Mouse (Mus musculus) CH12.LX (cell line): ENCODE data around the gene Pcgf1. TPM values are rescaled to one million over a fixed set of nuclear protein-coding genes. Genes with fewer than 3 reads are reported as not detected.
A peak's percentile ranks its signal among the peaks of the same experiment; 100 is the strongest.

Experiments used
- DNase-seq: peaks from one replicate; pipeline ENCODE4 v3.0.0-alpha.2; 2013; ENCODE audit errors: extremely low read depth
- H3K27ac ChIP-seq: 2 replicates; pipeline ENCODE4 v1.5.1; 2012; ENCODE audit warnings: low read depth, mild to moderate bottlenecking, control low read depth, moderate library complexity; ENCODE audit not compliant: insufficient read depth
- H3K27me3 ChIP-seq: replicated peaks from 2 replicates; pipeline ENCODE3; 2012; ENCODE audit warnings: inconsistent platforms
- H3K36me3 ChIP-seq, 2 experiments: replicated peaks in 1 of 2; 2 replicates each; pipeline versions ENCODE3 to v1.6.1; 2012; ENCODE audit warnings: inconsistent platforms in 1 of 2, low read length in 1 of 2, mild to moderate bottlenecking in 1 of 2, mixed read lengths in 1 of 2, moderate library complexity in 1 of 2; ENCODE audit not compliant: control insufficient read depth in 1 of 2, insufficient read depth in 1 of 2
- H3K4me1 ChIP-seq, 2 experiments: 2 replicates each; pipeline ENCODE4 v1.6.1; 2012; ENCODE audit warnings: inconsistent platforms in 1 of 2, moderate library complexity in 1 of 2; ENCODE audit not compliant: insufficient read depth in 2 of 2, control insufficient read depth in 1 of 2
- H3K4me2 ChIP-seq: 2 replicates; pipeline ENCODE4 v1.6.1; 2012; ENCODE audit warnings: low read depth, mild to moderate bottlenecking, control low read depth; ENCODE audit not compliant: poor library complexity, insufficient read depth, severe bottlenecking
- H3K4me3 ChIP-seq, 3 experiments: fragments of 150-350 bp in 1 of 3; sonication (generic) in 1 of 3; replicated peaks in 1 of 3; 2 replicates each; pipeline versions ENCODE3 to v1.5.1; 2011 to 2012; ENCODE audit warnings: low read depth in 2 of 3, low read length in 2 of 3, mild to moderate bottlenecking in 2 of 3, moderate library complexity in 2 of 3, control low read depth in 1 of 3, improper control_type of control experiment in 1 of 3, inconsistent platforms in 1 of 3, mixed read lengths in 1 of 3; ENCODE audit not compliant: poor library complexity in 1 of 3
- H3K79me2 ChIP-seq: replicated peaks from 2 replicates; pipeline ENCODE4 v1.6.1; 2012; ENCODE audit warnings: mild to moderate bottlenecking, moderate library complexity; ENCODE audit not compliant: control insufficient read depth, poor library complexity, insufficient read depth, severe bottlenecking; ENCODE audit errors: extremely low read depth
- H3K9ac ChIP-seq: 2 replicates; pipeline ENCODE4 v1.6.1; 2012; ENCODE audit warnings: low read depth, mild to moderate bottlenecking, control low read depth, moderate library complexity; ENCODE audit not compliant: insufficient read depth
- H3K9me3 ChIP-seq: replicated peaks from 2 replicates; pipeline ENCODE3; 2012; ENCODE audit warnings: low read length, inconsistent platforms, mixed read lengths
- CHD2 ChIP-seq: IDR thresholded peaks from 2 replicates; pipeline ENCODE4 v1.6.1; 2011; ENCODE audit warnings: low read length, improper control_type of control experiment
- EP300 ChIP-seq: IDR thresholded peaks from 2 replicates; pipeline ENCODE4 v1.6.1; 2011; ENCODE audit warnings: low read length, improper control_type of control experiment
- HCFC1 ChIP-seq: IDR thresholded peaks from 2 replicates; pipeline ENCODE4 v1.6.1; 2012; ENCODE audit warnings: low read depth, mild to moderate bottlenecking, inconsistent platforms, low read length, improper control_type of control experiment
- MXI1 ChIP-seq: IDR thresholded peaks from 2 replicates; pipeline ENCODE4 v1.6.1; 2011; ENCODE audit warnings: mild to moderate bottlenecking, low read depth, low read length, improper control_type of control experiment
- MYC ChIP-seq: IDR thresholded peaks from 2 replicates; pipeline ENCODE4 v1.6.1; 2011; ENCODE audit warnings: low read depth, mild to moderate bottlenecking, improper control_type of control experiment, low read length
- NRF1 ChIP-seq: IDR thresholded peaks from 2 replicates; pipeline ENCODE4 v1.6.1; 2014; ENCODE audit warnings: low read depth, mild to moderate bottlenecking, inconsistent platforms, low read length, improper control_type of control experiment, moderate library complexity
- RCOR1 ChIP-seq: conservative IDR thresholded peaks from 2 replicates; pipeline ENCODE4 v1.6.1; 2012; ENCODE audit warnings: low read depth, mild to moderate bottlenecking, inconsistent platforms, low read length, improper control_type of control experiment
- SIN3A ChIP-seq: IDR thresholded peaks from 2 replicates; pipeline ENCODE4 v1.6.1; 2012; ENCODE audit warnings: low read length, improper control_type of control experiment, inconsistent platforms
- TBP ChIP-seq: conservative IDR thresholded peaks from 2 replicates; pipeline ENCODE4 v1.6.1; 2011; ENCODE audit warnings: low read depth, low read length, improper control_type of control experiment
- TCF12 ChIP-seq: IDR thresholded peaks from 2 replicates; pipeline ENCODE4 v1.6.1; 2014; ENCODE audit warnings: low read depth, mild to moderate bottlenecking, inconsistent platforms, low read length, improper control_type of control experiment
- UBTF ChIP-seq: IDR thresholded peaks from 2 replicates; pipeline ENCODE4 v1.6.1; 2012; ENCODE audit warnings: low read depth, mild to moderate bottlenecking, inconsistent platforms, low read length, improper control_type of control experiment, moderate library complexity
- USF1 ChIP-seq: IDR thresholded peaks from 2 replicates; pipeline ENCODE4 v1.6.1; 2014; ENCODE audit warnings: low read depth, mild to moderate bottlenecking, inconsistent platforms, low read length, improper control_type of control experiment
- dilution Hi-C: fragments of 300-500 bp; cut with MboI; formaldehyde crosslinking; loops from 2 replicates; pipeline ENCODE4 v1.14.3; 2020; ENCODE audit warnings: low sequenced_read_pairs; ENCODE audit not compliant: extremely low pct_unique_long_range_greater_than_20kb, extremely low pct_ligation_motif_present
- in situ Hi-C: fragments of 300-500 bp; cut with MboI; formaldehyde crosslinking; loops from 3 replicates; pipeline ENCODE4 v1.14.3; 2019; ENCODE audit warnings: low sequenced_read_pairs, low pct_ligation_motif_present, low pct_unique_long_range_greater_than_20kb, mixed read lengths
- polyA plus RNA-seq: library from polyadenylated mRNA; unstranded; fragments of >175 nt; gene quantifications from 2 replicates; pipeline ENCODE4 v1.2.1, GENCODE M21; 2012; ENCODE audit warnings: low read depth; ENCODE audit not compliant: insufficient read length
- total RNA-seq, 2 experiments: library from RNA; depleted of rRNA; stranded (reverse); fragments of 300-350 nt in 1 of 2; fragments of >200 nt in 1 of 2; gene quantifications; 2 replicates each; pipeline ENCODE4 v1.2.3; 2012 to 2014

Gene Pcgf1
- total and polyA plus RNA-seq, 3 experiments: 12.4 to 16.6 (median 12.5) TPM

DNA sequence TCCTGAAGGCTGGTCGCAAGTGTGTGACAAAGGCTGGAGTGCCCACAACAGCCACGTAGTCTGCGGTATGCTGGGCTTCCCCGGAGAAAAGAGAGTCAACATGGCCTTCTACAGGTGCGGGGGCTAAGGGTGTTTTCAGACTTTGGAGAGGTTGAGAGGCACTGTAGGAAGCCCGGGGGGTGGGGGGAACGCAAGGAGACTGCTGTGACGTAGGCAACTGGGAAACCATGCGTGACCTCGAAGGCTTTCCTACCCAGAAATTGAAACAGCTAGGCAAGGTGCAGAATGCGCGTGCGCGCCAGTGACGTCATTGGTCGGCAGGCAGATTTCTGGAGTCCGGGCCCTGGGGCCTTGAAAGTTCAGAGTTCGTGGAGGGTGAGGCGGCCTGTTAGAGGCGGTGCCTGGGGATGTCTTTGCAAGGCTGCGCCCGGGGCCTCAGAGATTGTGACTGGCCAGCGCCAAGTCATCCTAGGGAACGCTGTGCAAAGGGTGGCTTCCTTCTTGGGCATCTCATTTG, 39.1 kb upstream of the Pcgf1 start (continued):
- TF ChIP-seq MYC (no peak), TCF12 (no peak; the same call in 1 of the 2 replicates), EP300 (no peak; the same call in 1 of the 2 replicates), SIN3A (peak; percentile 45; the same call in 1 of the 2 replicates), CHD2 (peak; percentile 97), NRF1 (peak; percentile 91)

- Histone ChIP-seq H3K4me3 (no peak overlapping the region), H3K27ac (no peak overlapping the region)
Measured at GRCm38 (mm10) chr6:83040601-83041000, 37.1 kb upstream of the Pcgf1 start.

DNA sequence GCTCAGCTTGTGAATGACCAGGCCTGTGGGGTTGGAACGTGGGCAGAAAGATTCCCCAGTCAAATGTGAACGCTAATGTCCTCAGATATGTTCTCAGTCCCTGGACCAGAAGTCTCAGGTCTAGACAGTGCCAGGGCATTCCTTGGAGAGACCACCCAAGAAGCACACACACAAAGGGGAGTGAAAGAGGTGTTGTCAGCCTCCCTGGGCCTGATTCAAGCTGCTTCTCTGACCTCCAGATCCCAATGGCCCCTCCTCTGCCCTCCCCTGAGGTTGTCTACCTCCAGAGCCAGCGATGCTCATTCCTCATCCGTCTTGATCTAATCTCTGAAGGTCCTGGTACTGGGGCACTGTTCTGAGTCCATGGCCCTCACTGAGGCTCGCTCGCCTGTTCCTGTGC, 34.1 kb upstream of the Pcgf1 start:
- dilution Hi-C loops (no loop called here), in situ Hi-C loops (loop anchor here (5.0 kb wide), 1 partner anchor 36 kb away; no protein-coding TSS in a partner anchor)
- Histone ChIP-seq H3K27ac (no peak overlapping the region), H3K27me3 (no peaks in the 10 kb centered on the region), H3K36me3 (no peaks in the 10 kb centered on the region), H3K9ac (no peak overlapping the region), H3K9me3 (peaks cover 3% of the 10 kb centered on the region), H3K4me3 (no peak overlapping the region), H3K4me2 (no peak overlapping the region), H3K4me1 (peaks cover 12 to 50% of the 10 kb centered on the region in 2 experiments), H3K79me2 (no peaks in the 10 kb centered on the region)
- no peak for DNase-seq
- no peak for TF ChIP-seq RCOR1
- no peak for TF ChIP-seq UBTF
- no peak for TF ChIP-seq CHD2
- TF ChIP-seq SIN3A: no peak
- TF ChIP-seq TBP: no peak
- TF ChIP-seq MXI1: no peak
- TF ChIP-seq HCFC1: no peak

More at GRCm38 (mm10) chr6:83040601-83041000, 37.1 kb upstream of the Pcgf1 start:
- Histone ChIP-seq H3K4me1 (peaks cover 14 to 60% of the 10 kb centered on the region in 2 experiments), H3K4me2 (no peak overlapping the region), H3K36me3 (no peaks in the 10 kb centered on the region), H3K27me3 (peaks cover 1% of the 10 kb centered on the region), H3K9ac (no peak overlapping the region), H3K9me3 (no peaks in the 10 kb centered on the region), H3K79me2 (no peaks in the 10 kb centered on the region)
- in situ Hi-C loops: loop anchor here (5.0 kb wide), 1 partner anchor 33 kb away; no protein-coding TSS in a partner anchor
- DNase-seq: no peak
- no peak for TF ChIP-seq USF1
- dilution Hi-C loops: no loop called here
